Mouse (Mus musculus) cerebellum, adult (tissue): ENCODE data around the gene Gm6583.

Source experiments
- ATAC-seq: cut with Nextera tagmentation; 2 replicates; pipeline ENCODE4 v1.9.2; 2017; ENCODE audit warnings: mild to moderate bottlenecking, moderate library complexity, mixed read lengths; ENCODE audit not compliant: insufficient number of reproducible peaks, low FRiP score, low TSS enrichment

Gm6583 gene

GRCm38 (mm10) chr5:112355910-112356309 lies at the start of gene Gm6583:
Gene Gm6583 (minus strand): TSS chr5:112356033.
- no peak for ATAC-seq

DNA sequence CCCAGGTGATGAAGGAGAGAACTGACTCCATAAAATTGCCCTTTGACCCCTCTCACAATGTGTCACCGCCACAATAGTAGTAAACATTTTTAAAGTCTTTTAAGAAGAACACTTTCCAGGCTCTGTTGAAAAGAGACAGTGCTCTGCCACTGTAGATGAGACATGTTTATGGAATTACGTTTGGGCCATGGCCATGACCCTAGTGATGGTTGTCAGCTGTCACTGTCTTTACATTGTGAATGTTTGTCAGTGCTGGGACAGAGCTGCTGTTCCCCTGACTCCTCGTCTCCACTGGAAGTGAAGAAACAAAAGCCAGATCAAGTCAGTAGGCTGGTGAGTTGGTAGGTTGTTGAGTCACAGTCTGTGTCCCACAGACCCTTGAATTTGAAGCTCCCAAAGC lies 46.6 kb upstream of the Gm6583 start:
- ATAC-seq = no peak

GRCm38 (mm10) chr5:112399284-112399683 lies 43.5 kb upstream of the Gm6583 start:
- ATAC-seq = no peak

DNA sequence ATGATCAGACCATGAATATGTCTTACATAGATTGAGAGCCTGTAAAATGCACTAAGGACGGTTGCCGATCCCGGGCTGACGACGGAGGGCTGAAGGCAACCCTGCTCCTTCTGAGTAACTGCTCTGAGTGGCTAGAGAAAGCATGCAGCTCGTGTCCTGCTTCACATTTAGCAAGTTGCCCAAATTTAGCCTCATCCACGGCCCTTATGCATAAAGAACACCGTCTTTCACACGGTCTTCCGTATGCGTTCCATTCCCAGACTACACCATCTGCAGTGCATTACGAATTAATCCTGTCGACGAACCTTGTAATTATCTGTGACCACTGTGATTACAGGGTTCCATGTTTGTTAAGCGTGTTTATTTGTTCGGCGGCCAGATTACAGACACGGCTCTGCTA lies 40.2 kb upstream of the Gm6583 start:
- no peak for ATAC-seq

- peak; percentile 23; the same call in 1 of the 2 replicates for ATAC-seq
Observed at GRCm38 (mm10) chr5:112394779-112395443, 39.1 kb upstream of the Gm6583 start, which contains the start of gene Asphd2. Gene Asphd2 (minus strand): TSS chr5:112394866.

- peak; percentile 38; the same call in 1 of the 2 replicates for ATAC-seq
Observed at GRCm38 (mm10) chr5:112394415-112394763, 38.6 kb upstream of the Gm6583 start.

DNA sequence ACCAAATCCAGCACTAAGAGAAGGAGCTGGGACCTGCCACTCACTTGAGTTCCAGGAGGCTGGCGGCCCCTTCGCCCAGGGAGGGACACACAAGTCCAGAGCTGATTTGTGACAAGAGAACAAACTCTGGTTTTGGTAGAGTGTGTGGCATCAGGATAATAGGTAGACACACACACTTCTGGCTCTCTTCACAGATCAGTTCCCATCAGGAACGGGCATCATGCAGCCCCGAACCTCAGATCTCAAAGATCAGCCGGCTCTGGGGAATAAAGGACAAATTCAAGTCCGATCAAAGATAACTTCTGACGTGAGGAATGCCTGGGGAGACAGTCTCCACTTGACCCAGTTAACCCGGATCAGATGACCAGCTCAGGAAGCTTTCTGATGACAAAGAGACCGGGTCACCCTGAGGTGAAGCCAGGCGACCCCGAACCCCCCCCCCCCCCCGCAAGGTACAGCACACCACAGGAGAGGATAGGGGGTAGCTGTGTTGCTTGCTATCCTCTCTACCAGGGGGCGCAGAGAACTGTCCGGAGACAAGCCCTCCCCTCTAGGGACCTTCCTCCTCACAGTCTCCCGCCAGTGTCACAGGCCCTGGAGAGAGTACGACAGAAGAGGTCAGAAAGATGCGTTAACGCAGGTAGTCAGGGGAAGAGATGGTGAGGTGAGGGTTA lies 38.0 kb upstream of the Gm6583 start:
- ATAC-seq = no peak

GRCm38 (mm10) chr5:112391676-112392323 lies 36.0 kb upstream of the Gm6583 start:
- ATAC-seq = no peak

DNA sequence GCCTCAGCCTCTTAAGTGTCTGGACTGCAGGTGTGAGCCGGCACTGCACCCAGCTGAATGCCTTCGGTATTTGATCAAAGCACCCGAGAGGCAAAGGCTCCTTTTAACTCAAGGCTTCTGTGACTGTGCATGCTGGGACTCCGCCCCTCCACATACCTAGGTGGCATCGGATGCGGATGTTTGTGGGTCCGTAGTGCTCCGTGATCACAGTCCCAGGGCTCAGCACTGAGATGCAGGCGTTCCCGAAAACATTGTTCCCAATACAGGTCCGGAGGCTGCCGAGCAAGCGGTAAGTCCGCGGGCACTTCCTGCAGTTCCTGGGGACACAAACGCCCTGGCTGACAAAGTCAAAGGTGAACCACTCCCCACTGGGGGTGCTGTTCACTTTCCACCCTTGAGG lies 35.2 kb upstream of the Gm6583 start:
- ATAC-seq = no peak

GRCm38 (mm10) chr5:112389352-112389751 lies 33.5 kb upstream of the Gm6583 start:
- ATAC-seq = no peak

DNA sequence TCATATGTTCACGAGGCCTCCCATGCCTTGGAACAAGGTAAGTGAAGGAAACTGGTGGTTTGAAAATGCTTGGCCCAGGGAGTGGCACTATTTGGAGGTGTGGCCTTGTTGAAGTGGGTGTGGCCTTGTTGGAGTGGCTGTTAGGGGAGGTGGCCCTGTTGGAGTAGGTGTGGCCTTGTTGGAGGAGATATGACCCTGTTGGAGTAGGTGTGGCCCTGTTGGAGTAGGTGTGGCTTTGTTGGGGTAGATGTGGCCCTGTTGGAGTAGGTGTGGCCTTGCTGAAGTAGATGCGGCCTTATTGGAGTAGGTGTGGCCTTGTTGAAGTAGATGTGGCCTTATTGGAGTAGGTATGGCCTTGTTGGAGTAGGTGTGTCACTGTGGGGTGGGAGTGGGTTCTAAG lies 30.1 kb upstream of the Gm6583 start:
- no peak for ATAC-seq

GRCm38 (mm10) chr5:112384805-112385472 lies 29.1 kb upstream of the Gm6583 start:
- ATAC-seq = no peak

DNA sequence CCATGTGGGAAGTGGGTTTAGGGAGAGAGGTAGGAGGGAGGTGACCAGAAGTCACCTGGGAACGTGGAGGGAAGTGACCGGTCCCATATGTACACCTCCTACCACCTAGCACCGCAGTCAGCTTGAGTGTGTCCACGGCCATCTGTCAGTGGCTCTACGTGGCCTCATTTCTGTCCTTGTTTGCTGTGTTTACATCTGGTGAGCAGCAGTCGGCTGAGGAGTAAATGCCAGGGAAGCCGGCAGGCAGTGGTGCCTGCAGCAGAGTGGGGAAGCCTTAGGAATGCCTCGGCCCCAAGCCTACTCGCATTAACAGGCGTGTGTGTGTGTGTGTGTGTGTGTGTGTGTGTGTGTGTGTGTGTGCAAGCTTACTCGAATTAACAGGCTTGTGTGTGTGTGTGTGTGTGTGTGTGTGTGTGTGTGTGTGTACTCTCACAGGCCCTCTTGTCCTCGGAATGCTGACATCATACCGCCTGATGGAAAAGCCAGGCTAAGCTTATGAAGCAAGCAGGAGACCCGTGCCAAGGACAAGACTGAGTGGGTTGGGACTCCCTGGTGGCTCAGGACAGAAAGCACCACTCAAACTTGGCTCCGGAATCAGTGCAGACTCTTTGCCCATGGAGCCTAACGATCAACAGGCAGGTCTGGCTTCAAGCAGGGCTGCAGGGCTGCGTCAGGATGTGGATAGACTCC lies 27.0 kb upstream of the Gm6583 start:
- peak; percentile 28; the same call in 1 of the 2 replicates for ATAC-seq

GRCm38 (mm10) chr5:112382042-112382441 lies 26.2 kb upstream of the Gm6583 start:
- ATAC-seq = no peak

DNA sequence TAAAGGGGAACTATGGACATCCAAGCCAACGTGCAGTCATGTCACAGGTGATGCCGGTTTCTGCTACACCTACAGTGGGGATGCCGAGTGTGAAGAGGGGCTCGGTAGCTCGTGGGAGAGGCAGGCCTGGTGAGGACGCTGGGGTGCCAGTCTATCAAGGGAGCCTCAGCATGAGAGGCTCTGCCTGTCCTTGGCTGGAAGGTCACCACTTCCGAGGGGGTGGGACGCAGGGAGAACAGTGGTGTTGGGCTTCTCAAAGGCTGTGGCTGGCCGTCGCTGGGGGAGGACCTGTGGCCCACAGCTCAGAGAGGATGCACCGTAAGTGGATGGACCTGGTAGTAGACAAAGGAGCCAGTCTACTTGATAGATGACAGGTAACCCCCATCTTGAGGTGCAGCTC lies 25.3 kb upstream of the Gm6583 start:
- no peak for ATAC-seq

- ATAC-seq = no peak
Observed at GRCm38 (mm10) chr5:112378716-112379115, 22.9 kb upstream of the Gm6583 start.

DNA sequence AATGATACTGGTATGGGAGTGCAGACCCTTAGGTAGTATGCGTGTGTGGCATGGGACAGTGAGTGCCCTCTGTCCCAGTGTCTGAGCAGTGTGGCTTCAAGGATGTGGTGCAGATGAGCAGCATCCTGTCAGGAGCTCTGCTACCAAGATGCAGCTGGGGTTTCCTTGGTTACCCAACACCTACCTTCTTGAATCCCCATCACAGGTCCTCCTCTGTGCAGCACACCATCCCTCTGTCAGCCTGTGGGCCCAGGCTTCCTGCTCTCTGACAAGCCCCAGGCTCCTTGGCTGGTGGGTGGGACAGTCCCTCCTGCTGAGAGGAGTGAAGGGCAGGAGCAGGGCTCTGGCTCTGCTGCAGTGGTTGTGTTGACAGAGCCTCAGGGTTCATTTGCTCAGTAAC lies 21.5 kb upstream of the Gm6583 start:
- ATAC-seq = no peak

- no peak for ATAC-seq
Observed at GRCm38 (mm10) chr5:112376111-112376510, 20.3 kb upstream of the Gm6583 start.

DNA sequence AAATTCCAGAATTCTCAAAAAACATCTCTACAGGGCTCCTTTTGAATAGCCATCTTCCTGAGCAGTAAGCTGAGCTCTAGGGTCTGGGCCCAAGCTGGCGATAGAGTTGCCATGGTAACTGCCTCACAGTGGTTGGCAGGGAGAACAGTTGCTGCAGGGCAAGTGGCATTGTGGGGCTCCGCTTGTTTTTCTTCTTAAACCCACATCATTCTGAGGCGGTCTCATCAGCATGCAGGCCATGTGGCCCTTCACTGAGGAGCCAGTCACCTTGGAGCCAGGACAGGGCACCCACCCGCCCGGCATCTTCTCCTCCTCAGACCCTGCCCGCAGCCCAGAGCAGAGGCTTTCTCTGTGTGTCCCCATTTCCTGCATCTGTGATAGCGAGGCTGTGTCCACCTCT lies 16.1 kb upstream of the Gm6583 start:
- no peak for ATAC-seq

- no peak for ATAC-seq
Observed at GRCm38 (mm10) chr5:112370236-112370813, 14.5 kb upstream of the Gm6583 start.
